Mouse (Mus musculus) left cerebral cortex, postnatal 36 days (tissue): ENCODE data around the gene 2410004B18Rik. TPM values are rescaled to one million over a fixed set of nuclear protein-coding genes. Genes with fewer than 3 reads are reported as not detected.
"Not testable (repeated sequence)": the region's sequence is repeated elsewhere in the genome, so short reads cannot be mapped to it uniquely, and the experiment has no call there.

Experiments used
- DNase-seq, 2 experiments: peaks; one replicate each; pipeline ENCODE4 v3.0.0; 2021 to 2022; ENCODE audit warnings: low spot score in 2 of 2, mixed read lengths in 1 of 2
- intact Hi-C: fragments of 180-260 bp; cut with DNase I; formaldehyde crosslinking; loops from one replicate; pipeline ENCODE4 v1.15.1; 2025
- total RNA-seq, 2 experiments: library from RNA; stranded (reverse); gene quantifications; 2 replicates each; pipeline ENCODE4 v1.2.3; 2021

Gene 2410004B18Rik
- total RNA-seq, 2 experiments from 2014 or later: 36.8 to 44.5 TPM

- DNase-seq: no peak
- intact Hi-C loops: no loop called here
Observed at GRCm38 (mm10) chr3:145959824-145960223, 22.0 kb downstream of the 2410004B18Rik start.

- intact Hi-C loops: no loop called here
- no peak for DNase-seq
Observed at GRCm38 (mm10) chr3:145962411-145962810, 24.6 kb downstream of the 2410004B18Rik start.

GRCm38 (mm10) chr3:145963101-145964017 is 25.5 kb downstream of the 2410004B18Rik start:
- intact Hi-C loops: no loop called here

GRCm38 (mm10) chr3:145964018-145964387 is 26.2 kb downstream of the 2410004B18Rik start:
- DNase-seq: no peak
- intact Hi-C loops: no loop called here

More at GRCm38 (mm10) chr3:145963101-145964017, 25.5 kb downstream of the 2410004B18Rik start:
- DNase-seq: no peak

GRCm38 (mm10) chr3:145964473-145964872 is 26.7 kb downstream of the 2410004B18Rik start:
- DNase-seq: no peak
- intact Hi-C loops: no loop called here

- DNase-seq, intact Hi-C loops: not testable (repeated sequence)
Observed at GRCm38 (mm10) chr3:145965583-145965982, 27.8 kb downstream of the 2410004B18Rik start.

- no peak for DNase-seq
- intact Hi-C loops: no loop called here
Observed at GRCm38 (mm10) chr3:145966806-145967205, 29.0 kb downstream of the 2410004B18Rik start.

GRCm38 (mm10) chr3:145969031-145969501 is 31.3 kb downstream of the 2410004B18Rik start:
- DNase-seq: no peak

GRCm38 (mm10) chr3:145971501-145971900 is 33.7 kb downstream of the 2410004B18Rik start:
- no peak for DNase-seq
- intact Hi-C loops: no loop called here

More at GRCm38 (mm10) chr3:145969031-145969501, 31.3 kb downstream of the 2410004B18Rik start:
- intact Hi-C loops: no loop called here

GRCm38 (mm10) chr3:145974986-145975385 is 37.2 kb downstream of the 2410004B18Rik start:
- no peak for DNase-seq
- intact Hi-C loops: no loop called here

- intact Hi-C loops: no loop called here
Observed at GRCm38 (mm10) chr3:145985333-145985925, 47.6 kb downstream of the 2410004B18Rik start.

GRCm38 (mm10) chr3:145986317-145987001 is 48.6 kb downstream of the 2410004B18Rik start:
- DNase-seq: no peak
- intact Hi-C loops: no loop called here

More at GRCm38 (mm10) chr3:145985333-145985925, 47.6 kb downstream of the 2410004B18Rik start:
- no peak for DNase-seq

- peak; percentile 52 to 68 for DNase-seq
- intact Hi-C loops: no loop called here
Observed at GRCm38 (mm10) chr3:145987268-145987969, 49.6 kb downstream of the 2410004B18Rik start, which contains the start of gene Syde2. Syde2 (plus strand) TSS chr3:145987870.

GRCm38 (mm10) chr3:145987970-145988683 is 50.3 kb downstream of the 2410004B18Rik start:
- DNase-seq: peak; percentile 65 to 71
- intact Hi-C loops: no loop called here

GRCm38 (mm10) chr3:145988684-145989575 is 51.1 kb downstream of the 2410004B18Rik start:
- intact Hi-C loops: no loop called here
- DNase-seq: peak in 1 of 2 experiments; percentile 4

- intact Hi-C loops: no loop called here
- no peak for DNase-seq
Observed at GRCm38 (mm10) chr3:145989576-145990081, 51.8 kb downstream of the 2410004B18Rik start.

- intact Hi-C loops: no loop called here
- no peak for DNase-seq
Observed at GRCm38 (mm10) chr3:145991130-145991529, 53.3 kb downstream of the 2410004B18Rik start.
